Mouse (Mus musculus): Measurements from ENCODE around the gene Ccr6. TPM values are rescaled to one million over a fixed set of nuclear protein-coding genes. Genes with fewer than 3 reads are reported as not detected.

The Ccr6 gene
- 10 to 100 TPM; 48.5 to 91.5 TPM for total RNA-seq (2023)

GRCm38 (mm10) chr17:8235743-8236142 lies at the start of gene Ccr6:
Ccr6 (plus strand) TSS chr17:8236043.

GRCm38 (mm10) chr17:8282821-8283525 lies 47.1 kb downstream of the Ccr6 start, which contains the start of gene Mpc1:
Mpc1 (plus strand) TSS chr17:8282904.

Other genes with a start within 250 kb of the Ccr6 start
- gene Gm49673, start 88.3 kb upstream of the Ccr6 start, total RNA-seq (2023), result 1 to 10 TPM in 1 of 2 experiments, under 1 TPM in 1; 0.78 to 1.4 TPM
- 10 to 100 TPM; 26.3 to 26.6 TPM for gene Rnaset2a, start 87.9 kb upstream of the Ccr6 start, total RNA-seq (2023)
- 10 to 100 TPM; 55.7 to 71.9 TPM for gene Fgfr1op, start 70.5 kb upstream of the Ccr6 start, total RNA-seq (2023)
- 10 to 100 TPM; 53.2 to 55.9 TPM for gene Mpc1, start 46.9 kb downstream of the Ccr6 start, total RNA-seq (2023)
- gene Sft2d1, start 75.1 kb downstream of the Ccr6 start, total RNA-seq (2023), result 100 to 1,000 TPM; 169 to 192 TPM
- 1 to 10 TPM; 1.1 to 1.7 TPM for gene Prr18, start 101.4 kb downstream of the Ccr6 start, total RNA-seq (2023)
- gene T2, start 119.9 kb downstream of the Ccr6 start, total RNA-seq (2023), result not detected
- gene T, start 198.4 kb downstream of the Ccr6 start, total RNA-seq (2023), result not detected